Mouse (Mus musculus): Measurements from ENCODE around the gene Gm10638.
A peak's percentile ranks its signal among the peaks of the same experiment; 100 is the strongest.

The Gm10638 gene

DNA sequence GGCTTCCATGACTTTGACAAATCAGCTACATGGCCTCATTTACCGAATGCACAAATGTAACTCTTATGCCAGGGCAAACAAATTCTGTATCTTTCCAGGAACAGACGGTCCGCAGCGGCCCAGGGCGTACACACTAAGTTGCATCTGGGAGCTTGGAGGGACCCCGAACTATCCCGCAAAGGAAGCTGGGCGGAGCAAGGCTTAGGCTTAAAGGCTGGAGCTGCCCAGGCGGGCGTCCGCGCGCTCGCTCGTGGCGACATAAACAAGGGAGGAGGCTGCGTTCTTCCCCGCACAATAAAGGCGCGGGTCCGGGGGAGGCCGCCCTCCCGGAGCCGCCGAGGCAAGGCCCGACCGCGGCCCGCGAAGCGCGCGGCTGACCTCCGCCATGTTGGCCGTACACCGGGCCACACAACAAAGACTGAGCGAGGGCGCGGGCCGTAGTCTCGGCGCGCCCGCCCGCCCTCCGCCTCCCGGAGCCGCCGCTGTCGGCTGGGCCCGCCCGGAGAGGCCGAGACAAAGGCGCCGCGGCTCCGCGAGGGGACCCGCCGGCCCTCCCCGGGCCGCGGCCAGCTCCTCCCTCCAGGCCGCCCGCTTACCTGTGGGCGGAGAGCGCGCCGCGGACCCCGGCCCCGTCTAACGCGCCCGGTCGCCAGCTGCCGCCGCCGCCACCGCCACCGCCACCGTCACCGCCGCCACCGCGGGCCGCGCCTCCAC lies at the start of gene Gm10638, which contains the start of gene Siah1a:
TSS of gene Gm10638 (plus strand) at position 479 of the 714 bp plus-strand sequence.
TSS of gene Siah1a (minus strand) at position 714 of the 714 bp plus-strand sequence.
- no peak for DNase-seq (ENCODE audit: extremely low read depth, low read depth)

DNA sequence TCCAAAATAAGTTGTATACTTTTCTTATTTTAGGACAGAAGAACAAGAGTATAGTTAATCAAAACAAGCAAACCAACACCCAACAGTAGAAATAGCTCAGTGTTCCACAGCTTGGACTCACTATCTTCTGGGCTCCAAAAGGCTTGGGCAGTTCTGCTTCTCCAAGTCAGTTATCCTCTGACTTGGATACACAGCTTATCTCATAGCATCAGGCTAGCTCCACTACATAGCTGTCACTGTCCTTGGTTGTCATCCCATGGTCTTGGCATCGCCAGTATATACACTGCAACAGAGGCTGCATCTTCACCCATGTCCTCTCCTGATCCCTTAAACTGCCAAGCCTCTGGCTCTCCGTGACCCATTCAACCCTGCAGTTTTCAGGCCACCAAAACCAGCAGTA lies 49.8 kb upstream of the Gm10638 start:
- DNase-seq (ENCODE audit: extremely low read depth, low read depth), result no peak

DNA sequence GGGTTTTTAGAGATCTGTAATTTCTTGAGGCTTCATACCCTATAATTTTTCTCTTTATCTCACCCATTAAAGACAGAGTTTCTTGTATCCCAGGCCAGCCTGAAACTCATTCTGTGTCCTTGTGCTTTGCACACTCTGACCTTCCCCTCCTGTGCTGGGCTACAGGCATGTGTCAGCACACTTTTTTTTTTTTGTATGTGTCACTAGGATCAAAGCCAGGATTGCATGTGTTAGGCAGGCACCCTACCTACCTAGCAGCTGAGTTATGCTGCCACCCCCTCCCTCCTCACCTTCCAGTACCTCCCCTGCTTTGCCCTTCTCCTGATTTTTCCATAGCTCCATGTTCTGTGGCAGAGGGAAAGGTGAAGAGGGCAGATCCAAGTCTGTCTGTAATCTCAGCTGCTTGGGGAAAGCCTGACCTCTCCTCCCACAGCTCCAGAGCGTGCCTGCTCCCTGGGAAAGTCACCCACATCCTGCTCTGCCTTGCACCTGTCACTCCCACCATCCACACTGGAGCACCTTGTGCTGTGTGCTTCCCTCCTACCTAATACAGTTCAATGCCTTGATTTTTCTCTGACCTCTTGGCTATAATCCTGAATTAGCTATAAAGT lies 46.6 kb upstream of the Gm10638 start:
- DNase-seq (ENCODE audit: extremely low read depth, low read depth), result no peak

DNA sequence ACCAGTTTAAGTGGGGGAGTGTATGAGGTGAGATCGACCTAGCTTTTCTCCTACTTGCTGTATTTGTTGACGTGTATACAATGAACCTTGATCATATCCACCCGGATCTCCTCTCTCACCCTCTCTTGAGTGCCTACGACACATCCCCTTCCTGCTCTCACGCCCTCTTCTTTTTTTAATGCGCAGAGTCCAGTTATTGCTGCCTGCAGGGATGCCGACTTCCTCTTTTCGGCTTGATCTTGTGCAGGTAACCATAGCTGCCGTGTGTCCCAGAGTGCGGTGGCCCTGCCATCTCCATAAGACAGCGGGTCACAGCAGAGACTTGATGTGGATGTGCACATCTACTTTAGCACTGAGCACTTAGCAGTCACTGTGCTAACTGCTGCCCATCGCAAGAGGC lies 46.0 kb upstream of the Gm10638 start:
- DNase-seq (ENCODE audit: extremely low read depth, low read depth), result no peak

DNA sequence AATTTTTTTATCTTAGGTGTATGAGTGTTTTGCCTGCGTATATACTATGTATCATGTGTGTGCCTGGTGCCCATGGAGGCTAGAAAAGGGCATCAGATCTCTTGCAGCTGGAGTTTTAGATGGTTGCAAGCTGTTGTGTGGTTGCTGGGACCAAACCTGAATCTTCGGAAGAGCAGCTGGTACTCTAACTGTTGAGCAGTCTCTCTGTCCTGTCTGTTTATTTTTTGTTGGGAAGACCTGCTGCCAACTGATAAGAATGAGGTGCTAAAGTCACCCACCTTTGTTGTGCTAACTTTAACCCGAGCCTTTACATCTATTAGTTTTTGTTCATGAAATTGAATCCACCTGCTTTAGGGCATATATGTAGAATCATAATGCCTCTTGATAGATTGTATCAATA lies 43.0 kb upstream of the Gm10638 start:
- DNase-seq (ENCODE audit: extremely low read depth, low read depth), result no peak

DNA sequence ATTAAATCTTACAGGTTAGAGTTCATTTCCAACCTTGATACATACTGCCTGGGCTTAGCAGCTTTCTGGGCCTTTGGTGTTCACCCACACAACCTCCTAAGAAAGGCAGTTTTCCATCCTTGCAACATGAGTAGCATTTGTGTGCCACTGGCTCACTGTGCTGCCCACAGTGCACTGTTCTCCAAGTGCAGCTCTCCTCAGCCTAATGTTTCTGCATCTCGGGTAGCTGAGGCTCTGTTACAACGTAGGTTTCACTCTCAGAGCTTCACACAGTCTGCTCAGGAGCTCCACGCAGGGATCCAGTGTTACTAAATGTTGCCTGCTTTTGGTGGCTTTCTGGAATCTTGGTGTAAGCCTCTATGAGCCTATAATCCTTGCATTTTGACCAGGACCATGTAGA lies 40.2 kb upstream of the Gm10638 start:
- DNase-seq (ENCODE audit: extremely low read depth, low read depth), result no peak

DNA sequence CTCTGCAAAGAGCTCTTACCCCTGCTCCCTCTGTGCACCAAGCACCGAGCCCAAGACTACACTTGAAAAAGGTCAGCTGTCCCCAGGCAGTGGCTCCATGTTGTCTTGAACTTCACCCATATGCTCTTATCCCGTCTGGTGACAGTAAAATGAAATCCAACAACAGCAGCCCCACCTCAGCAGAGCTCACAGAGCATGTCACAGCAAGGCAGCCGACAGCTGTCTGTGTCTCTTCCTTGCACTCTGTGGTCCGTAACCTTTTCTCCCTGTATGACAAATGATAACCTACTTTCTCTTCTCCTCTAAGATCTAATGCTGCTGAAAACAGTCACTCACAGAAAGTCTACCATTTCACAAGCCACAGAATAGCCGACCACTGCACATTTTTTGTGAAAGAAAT lies 38.7 kb upstream of the Gm10638 start:
- no peak for DNase-seq (ENCODE audit: extremely low read depth, low read depth)

DNA sequence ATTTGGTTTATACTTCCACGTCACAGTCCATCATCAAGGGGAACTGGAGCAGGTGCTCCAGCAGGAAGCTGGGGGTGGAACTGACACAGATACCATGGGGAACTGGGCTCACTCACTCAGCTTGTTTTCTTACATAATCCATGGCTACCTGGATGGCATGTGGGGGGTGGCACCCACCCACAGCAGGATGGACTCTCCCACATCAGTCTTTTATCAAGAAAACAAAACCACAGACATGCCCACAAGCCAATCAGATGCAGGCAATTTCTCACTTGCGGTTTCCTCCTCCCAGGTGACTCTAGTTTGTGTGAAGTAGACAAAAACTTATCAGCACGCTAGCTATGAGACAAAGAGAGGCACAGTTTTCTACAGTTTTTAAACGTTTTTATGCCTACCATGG lies 37.6 kb upstream of the Gm10638 start:
- DNase-seq (ENCODE audit: extremely low read depth, low read depth), result peak; percentile 73

DNA sequence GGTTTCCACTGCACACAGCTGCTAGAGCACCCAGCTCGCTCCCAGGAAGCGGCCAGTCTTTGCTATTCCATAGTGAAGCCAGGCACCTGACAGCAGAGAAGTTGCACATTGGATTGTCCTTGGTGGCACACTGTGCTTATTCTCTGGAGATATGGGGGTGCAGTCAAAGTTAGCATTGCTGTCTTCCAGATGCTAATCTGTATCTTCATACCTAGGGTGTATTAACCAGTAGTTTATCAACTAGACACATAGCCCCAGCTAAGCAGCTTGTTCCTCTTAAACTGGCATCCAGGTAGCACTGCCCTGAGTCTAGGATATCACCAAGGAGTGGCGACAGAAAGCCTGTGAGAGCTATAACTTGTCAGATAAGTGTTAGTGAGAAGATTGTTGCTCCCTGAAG lies 32.9 kb upstream of the Gm10638 start:
- no peak for DNase-seq (ENCODE audit: extremely low read depth, low read depth)

DNA sequence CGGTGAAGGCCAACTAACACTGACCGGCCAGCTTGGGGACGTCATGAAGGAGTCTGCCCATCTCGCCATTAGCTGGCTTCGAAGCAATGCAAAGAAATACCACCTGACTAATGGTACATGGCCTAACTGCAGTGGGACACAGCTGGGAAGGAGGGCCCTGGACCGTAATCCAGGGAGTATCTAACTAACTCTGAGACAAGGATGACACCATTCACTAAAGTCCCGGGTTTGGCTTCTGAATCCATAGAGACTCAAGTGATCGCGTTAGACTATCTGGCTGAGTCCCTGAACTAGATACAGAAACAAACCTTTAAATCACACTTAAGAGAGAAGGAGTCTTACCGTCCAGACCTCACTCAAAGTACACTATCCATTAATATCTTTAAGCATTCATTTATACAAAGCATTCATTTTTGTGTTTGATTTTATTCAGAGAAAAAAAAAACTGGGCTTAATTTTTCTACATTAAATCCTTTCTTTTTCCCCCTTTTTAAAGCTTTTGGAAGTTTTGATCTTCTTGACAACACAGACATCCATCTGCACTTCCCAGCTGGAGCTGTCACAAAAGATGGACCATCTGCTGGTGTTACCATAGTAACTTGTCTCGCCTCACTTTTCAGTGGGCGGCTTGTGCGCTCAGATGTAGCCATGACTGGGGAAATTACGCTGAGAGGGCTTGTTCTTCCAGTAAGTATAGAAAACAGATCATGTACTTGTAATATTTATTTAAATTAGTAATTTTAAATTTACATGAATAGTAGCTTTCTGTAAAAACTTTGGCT lies 31.9 kb upstream of the Gm10638 start:
- DNase-seq (ENCODE audit: extremely low read depth, low read depth), result no peak

DNA sequence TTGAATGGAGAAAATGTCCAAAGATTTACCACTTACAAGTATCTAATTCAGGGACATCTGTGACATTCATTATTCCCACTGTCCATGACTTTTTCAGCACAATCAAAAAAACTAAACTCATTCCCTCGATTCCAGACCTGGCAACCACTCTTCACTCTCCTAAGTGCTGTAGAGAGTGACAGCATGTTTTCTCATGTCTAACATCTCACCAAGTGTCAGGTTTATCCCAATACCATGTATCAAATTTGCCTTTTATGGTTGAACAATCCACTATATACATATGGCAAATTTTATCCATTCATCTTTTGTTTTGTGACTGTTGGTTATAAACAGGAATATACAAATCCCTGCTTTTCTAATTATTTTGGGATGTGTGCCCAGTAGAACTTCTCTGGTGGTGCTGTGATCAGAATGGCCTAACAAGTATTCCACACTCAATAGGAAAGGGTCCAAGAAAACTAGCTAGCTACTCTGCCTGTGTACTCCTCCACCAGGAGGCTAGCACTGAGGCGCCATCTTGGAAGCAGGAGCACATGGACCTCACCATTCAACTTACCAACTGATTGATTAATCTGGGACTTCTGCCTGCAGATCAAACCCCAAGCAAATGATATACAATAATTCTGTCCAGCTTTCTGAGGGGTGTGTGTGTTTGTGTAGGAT lies 27.0 kb upstream of the Gm10638 start:
- no peak for DNase-seq (ENCODE audit: extremely low read depth, low read depth)

DNA sequence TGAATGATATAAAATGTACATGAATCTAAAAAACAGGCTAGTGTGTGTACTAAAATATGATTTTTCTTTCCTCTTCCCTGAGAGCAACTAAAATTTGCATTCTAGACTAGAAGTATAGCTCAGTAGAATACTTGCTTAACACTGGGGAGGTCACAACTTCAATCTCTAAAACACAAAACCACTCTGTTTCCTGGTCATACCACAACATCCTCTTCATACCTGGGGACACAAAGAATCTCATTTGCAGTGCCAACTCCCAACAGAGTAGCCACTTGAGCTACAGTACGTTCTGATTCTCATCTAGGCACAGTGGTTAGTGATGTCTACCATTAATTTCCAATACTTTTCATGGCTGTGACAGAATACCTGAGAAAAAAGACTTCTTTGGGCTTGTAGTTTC lies 26.1 kb upstream of the Gm10638 start:
- DNase-seq (ENCODE audit: extremely low read depth, low read depth), result no peak

DNA sequence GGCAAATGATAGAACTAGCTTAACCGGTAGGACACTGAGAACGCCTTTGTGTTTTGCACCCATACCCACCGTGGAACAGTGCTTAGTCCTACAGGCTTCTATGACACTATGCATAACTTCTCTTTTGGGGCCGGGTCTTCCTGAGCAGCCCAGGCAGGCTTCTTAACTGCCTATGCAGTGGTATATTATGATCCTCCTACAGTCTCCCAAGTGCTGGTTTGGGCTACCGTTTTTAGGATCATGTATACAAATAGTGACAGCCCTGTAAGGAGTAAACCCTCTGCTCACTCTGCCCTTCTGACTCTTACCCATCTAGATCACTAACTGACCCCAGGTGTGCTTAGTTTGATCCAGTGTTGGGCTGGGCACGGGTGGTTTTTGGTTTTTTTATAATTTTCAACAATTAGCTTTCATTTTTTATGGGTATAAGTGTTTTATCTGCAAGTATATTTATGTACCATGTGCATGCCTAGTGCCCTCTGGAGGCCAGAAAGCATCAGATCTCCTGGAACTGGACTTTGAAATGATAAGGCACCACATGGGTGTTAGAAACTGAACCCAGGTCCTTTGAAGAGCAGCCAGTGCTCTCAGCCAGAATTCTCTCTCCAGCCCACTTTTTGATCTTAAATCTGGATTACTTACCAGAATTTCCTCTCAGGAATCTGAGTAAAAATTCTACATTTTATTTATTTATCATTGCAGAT lies 24.6 kb upstream of the Gm10638 start:
- DNase-seq (ENCODE audit: extremely low read depth, low read depth), result no peak

DNA sequence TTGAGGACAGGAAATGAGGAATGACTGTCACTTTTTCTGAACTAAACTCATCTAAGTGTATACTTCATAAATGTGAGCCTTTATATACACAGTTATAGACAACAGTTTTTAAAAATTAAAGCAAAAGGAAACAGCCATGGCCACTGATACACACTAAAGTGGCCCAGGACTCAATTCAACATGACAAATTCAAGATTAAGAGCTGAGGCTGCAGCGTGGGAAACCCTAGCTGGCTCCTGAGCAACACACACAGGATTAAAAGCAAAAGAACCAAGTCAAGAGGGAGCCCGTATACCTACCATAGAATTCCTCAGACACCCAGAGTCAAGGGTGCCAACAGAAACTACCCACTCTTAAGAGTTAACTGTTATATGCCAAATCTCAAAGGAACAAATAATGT lies 24.0 kb upstream of the Gm10638 start:
- no peak for DNase-seq (ENCODE audit: extremely low read depth, low read depth)

DNA sequence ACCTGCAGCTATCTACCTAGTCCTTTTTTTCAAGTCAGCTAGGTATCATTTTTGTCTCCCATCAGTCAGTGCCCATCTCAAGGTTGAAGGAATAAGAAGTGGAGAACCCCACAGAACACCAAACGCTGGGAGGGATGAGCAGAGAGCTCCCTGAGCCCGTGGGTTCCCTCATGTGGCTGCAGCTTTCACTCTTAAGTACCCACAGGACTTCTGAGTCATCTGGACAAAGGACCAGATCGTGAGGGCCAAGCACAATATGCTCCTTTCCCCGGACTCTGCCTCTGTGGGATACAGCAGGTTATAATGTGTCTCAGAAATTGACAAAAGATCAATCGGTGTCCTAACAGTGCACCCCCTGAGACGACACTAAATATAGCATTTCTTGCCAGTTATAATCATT lies 18.5 kb upstream of the Gm10638 start:
- no peak for DNase-seq (ENCODE audit: extremely low read depth, low read depth)

DNA sequence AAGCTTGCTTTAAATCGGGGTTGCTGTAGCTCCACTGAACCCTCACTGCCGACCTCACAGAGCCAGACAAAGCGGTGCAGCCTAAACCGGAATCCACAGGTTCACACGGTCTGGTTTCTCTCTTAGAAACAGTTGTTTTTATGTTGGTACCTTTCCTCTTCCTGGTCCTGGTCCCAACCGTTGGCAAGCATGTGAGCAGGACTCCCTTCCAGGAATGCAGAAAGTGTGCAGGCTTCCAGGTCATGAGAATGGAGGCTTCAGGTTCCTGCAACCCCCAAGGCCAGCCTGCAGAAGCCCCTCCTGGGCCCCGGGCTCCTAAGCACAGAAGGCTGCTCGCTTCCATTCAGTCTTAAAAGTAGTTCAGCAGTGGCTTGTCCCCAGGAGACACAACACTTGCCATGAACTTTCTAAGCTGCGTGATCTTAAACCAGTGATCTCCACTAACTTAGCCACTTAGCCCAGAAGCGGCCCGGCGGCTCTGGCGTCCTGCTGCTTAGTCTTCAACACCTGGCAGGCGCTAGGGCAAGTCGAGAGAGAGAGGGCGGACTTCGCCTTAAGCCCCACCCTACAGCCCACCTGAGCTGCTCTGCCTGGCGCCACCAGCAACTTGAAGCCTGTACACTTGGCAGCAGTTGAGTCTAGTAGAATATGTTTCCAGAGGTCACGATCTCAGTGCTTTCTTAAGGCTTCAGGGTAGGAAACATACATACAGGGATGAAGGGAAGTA lies 17.1 kb upstream of the Gm10638 start:
- no peak for DNase-seq (ENCODE audit: extremely low read depth, low read depth)

DNA sequence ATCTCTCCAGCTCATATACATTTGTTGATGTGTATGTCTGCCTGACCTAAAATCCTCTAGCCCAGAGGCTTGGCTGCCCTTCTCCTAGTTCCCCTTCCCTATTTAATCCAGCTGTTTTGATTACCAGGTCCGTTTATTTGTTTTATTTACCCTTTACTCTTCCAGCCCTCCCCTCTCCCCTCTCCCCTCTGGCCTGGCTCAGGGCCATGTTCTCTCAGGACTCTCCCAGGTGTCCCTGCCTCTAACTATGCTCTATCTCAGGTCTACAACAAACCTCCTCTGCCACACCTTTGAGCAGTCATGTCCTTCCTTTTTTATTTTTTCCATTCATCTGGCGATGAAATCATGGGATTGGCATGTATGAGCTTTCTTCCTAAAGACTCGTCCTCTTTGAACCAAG lies 15.2 kb upstream of the Gm10638 start:
- DNase-seq (ENCODE audit: extremely low read depth, low read depth), result no peak

DNA sequence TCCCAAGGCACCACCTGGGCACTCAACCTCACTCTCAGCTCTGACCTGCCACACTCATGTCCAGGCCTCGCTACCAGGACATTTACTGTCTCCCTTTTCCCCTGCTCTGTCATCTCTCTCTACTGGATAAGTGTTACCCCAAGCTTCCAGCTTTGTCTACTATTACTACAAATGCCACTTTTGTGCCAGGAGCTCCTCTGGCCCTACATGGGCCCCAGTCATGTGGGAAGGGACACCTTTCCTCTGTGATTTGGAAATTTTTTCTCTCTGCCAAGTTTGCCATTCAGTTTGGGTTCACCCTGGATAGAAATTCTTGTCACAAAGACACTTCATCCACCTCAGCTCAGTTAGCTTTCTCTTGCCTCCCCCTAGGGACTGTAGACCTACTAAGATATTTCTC lies 14.6 kb upstream of the Gm10638 start:
- no peak for DNase-seq (ENCODE audit: extremely low read depth, low read depth)

DNA sequence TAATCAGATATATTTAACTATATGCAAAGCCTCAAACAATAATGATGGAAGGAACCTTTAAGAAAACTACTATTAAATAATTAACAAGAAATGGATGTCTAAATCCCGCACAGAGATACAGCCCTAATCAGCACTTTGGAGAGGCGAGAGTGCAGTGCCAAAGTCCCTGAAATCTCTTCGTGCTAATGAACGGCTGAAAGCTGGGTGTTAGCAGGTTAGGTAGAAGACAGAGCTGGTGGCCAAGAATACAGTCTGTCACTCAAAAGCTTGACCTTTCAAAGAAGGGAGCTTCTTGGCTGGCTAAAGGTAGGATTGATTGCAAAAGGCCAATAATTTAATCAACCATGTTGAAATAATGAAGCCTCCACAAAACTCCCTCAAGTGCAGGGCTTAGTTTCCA lies 11.3 kb upstream of the Gm10638 start:
- DNase-seq (ENCODE audit: extremely low read depth, low read depth), result no peak

DNA sequence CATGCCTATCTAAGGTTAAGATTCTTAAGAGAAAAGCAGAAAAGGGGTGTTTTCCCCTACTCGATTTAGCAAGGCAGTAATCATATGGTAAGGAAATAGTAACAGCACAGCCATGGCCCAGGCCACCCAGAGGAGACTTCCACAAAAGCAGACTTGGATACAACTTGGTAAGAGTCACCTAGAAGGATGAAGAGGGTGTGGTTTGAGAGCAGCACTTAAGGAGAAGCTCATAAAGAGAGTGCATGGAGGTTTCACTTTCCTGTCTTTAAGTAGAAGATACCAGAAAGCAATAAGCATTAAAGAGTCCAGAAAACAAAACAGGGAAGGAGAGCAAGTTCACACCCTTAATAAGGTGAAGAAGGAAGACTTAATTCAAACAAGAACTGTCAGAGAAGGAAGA lies 10.5 kb upstream of the Gm10638 start:
- no peak for DNase-seq (ENCODE audit: extremely low read depth, low read depth)
